Mouse (Mus musculus) urinary bladder, adult 18-20 months (tissue): ENCODE measurements around the gene Snrnp25.

ENCODE experiments used
- DNase-seq, 2 experiments: peaks; one replicate each; pipeline ENCODE4 v3.0.0; 2022; ENCODE audit warnings: low spot score in 2 of 2, mixed read lengths in 2 of 2

Gene Snrnp25

GRCm38 (mm10) chr11:32224468-32225139, 19.4 kb downstream of the Snrnp25 start:
- peak; percentile 61 to 87 for DNase-seq

DNA sequence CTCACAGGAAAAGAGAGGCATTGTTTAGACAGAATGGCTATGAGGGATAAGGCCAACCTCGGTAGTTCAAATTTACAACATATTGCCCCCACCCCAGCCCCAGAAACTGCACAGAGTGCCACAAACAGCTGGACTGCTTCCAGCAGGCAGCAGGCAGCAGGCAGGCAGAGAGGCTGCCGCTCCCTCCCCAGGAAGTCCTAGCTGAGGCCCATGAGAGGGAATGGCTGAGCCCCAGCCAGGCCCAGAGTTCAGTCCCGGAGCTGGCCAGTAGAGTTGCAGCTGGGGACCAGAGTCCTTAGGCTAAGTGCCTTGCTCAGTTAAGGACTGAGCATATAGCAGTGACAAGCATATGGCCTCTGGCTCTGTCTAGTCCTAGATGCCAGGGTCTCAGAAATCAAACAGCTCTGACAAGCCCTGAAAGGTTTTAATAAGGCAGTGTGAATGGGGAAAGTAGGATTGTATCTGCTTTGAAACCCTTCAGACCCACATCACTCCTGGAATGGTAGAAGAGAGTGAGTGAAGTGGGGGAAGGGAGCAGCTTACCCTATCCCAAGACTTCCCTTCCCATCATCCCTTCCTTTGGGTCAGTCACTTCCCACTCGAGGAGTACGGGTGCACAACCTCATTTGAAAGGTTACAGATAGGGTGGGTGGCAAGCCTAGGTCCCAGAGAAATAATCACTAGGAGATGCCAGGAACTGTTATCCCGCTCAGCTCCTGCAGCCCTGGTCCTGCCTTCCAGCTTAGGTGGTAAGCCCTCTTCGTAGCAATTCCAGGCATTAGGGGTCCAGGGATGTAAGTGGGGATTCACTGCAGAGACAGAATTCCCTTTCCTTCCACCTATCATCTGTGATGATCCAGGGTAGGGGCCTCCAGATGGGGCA, 20.2 kb downstream of the Snrnp25 start:
- DNase-seq = no peak

- DNase-seq = peak; percentile 72 to 81
Measured at GRCm38 (mm10) chr11:32226124-32226871, 21.1 kb downstream of the Snrnp25 start, which contains the start of gene Mpg. Gene Mpg (plus strand): TSS chr11:32226505.

GRCm38 (mm10) chr11:32227041-32227440, 21.8 kb downstream of the Snrnp25 start:
- no peak for DNase-seq

GRCm38 (mm10) chr11:32227555-32227954, 22.3 kb downstream of the Snrnp25 start:
- no peak for DNase-seq

DNA sequence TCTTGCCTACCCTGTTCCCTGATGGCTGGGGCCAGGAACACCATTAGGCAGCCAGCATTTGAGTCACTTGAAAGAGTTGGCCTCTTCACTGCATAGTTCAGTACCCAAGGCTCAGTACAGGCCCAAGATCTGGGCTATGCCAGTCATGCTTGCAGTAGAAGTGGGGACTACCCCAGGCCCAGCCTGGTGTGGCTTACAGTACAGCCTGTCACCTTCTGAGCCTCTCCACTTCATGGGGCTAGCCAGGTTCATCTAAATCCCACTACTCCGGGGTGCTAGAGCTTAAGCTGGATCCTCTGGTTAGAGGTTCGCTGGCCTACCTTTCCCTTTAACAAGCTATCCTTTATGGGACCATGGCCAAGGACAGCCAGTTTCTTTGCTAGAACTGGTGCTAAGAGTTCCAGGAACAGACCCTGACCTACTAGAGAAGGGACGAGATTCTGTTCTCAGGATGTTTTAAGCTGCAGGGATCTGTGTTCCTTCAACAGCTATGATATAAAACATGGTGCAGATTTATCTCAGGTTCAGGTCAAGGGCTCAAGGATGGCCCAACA, 23.2 kb downstream of the Snrnp25 start:
- no peak for DNase-seq

- no peak for DNase-seq
Measured at GRCm38 (mm10) chr11:32230220-32230619, 25.0 kb downstream of the Snrnp25 start.

DNA sequence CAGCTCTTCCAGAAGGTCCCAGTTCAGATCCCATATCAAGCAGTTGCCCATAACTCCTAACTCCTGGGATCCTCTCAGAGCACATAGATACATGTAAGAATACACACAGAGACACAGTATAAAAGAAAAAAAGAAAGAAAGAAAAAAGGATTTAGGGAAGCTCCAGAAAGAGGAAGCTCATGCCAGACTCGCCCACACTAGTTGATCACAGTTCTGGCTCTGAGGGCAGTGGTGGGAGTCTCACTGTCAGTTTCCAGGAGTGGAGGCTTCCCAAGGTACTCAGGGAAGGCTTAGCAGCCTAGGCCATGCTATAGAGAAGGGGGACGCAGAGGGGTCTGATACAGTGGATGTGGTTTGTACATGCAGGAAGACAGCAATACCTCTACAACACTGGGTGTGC, 25.9 kb downstream of the Snrnp25 start:
- no peak for DNase-seq

- no peak for DNase-seq
Measured at GRCm38 (mm10) chr11:32232848-32233247, 27.6 kb downstream of the Snrnp25 start.

GRCm38 (mm10) chr11:32233895-32234294, 28.7 kb downstream of the Snrnp25 start:
- no peak for DNase-seq

DNA sequence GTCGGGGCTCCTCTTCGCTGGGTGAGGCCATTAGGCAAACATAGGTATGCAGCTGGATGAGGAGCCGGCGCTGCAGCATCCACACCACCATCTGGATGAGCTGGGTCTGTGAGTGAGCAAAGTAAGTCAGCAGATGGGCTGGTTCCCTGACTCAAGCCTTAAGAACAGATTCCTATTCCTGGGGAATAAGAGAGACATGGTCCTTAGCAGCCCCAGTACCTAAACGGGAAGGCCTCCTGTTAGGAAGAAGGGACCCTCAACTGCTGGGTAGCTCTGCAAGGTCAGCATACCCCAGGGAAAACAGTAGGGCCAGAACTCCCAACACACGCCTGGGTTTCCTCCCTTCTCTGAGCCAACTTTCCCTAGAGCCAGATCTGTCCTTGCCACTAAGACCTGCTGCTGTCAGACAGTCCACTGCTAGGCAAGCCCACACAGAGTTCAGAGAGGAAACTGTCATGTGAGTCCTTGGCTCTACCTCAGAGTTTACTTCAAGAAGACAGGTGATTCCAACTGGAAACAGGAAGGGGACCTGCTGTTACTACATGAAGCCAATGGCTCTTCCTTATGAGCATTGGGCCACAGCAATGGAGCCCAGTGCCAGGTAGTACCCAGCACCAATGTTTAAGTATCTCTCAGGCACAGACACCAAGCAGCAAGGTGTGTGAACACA, 29.7 kb downstream of the Snrnp25 start:
- DNase-seq = no peak

DNA sequence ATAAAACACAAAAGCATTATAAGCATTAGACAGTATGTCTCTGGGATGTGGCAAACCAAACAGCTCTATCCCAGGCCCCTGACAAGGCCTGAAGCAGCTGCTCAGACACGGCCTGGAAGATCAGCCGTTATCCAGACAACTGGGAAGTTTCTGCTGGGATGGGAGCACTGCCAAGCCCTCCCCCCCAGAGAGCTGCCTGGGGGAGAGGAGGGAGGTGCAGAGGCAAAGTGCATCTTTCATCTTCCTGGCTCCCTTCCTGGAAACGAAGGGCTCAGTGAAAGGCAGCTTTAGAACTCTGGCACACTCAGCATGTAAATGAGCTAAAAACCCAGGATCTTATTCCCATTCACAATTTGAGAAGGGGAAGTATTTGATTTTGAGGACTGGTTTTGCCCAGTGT, 30.4 kb downstream of the Snrnp25 start:
- peak in 1 of 2 experiments; percentile 40 for DNase-seq

DNA sequence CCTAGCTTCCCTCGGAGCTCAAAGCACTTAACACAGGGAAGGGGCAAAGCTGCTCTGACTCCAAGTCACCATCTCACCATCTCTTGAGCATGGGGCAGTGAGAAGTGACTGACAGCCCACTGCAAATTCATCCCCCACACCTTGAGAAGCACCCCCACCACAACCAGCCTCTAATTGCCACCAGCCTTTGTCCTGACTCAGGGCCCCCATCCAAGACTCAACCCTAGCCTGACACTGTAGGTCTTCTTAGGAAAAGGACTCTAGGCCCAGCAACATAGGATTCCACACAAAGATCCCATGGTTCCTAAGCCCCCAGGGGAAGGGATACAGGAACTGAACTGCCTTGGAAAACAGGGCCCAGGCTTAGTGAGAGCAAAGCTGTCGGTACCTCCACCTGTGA, 30.9 kb downstream of the Snrnp25 start:
- no peak for DNase-seq

GRCm38 (mm10) chr11:32236712-32237410, 31.6 kb downstream of the Snrnp25 start:
- DNase-seq = no peak

GRCm38 (mm10) chr11:32237411-32237795, 32.2 kb downstream of the Snrnp25 start:
- no peak for DNase-seq

GRCm38 (mm10) chr11:32238093-32238860, 33.1 kb downstream of the Snrnp25 start:
- DNase-seq = peak; percentile 36 to 70

GRCm38 (mm10) chr11:32241391-32241790, 36.2 kb downstream of the Snrnp25 start:
- DNase-seq = no peak

GRCm38 (mm10) chr11:32242209-32242608, 37.0 kb downstream of the Snrnp25 start:
- no peak for DNase-seq

DNA sequence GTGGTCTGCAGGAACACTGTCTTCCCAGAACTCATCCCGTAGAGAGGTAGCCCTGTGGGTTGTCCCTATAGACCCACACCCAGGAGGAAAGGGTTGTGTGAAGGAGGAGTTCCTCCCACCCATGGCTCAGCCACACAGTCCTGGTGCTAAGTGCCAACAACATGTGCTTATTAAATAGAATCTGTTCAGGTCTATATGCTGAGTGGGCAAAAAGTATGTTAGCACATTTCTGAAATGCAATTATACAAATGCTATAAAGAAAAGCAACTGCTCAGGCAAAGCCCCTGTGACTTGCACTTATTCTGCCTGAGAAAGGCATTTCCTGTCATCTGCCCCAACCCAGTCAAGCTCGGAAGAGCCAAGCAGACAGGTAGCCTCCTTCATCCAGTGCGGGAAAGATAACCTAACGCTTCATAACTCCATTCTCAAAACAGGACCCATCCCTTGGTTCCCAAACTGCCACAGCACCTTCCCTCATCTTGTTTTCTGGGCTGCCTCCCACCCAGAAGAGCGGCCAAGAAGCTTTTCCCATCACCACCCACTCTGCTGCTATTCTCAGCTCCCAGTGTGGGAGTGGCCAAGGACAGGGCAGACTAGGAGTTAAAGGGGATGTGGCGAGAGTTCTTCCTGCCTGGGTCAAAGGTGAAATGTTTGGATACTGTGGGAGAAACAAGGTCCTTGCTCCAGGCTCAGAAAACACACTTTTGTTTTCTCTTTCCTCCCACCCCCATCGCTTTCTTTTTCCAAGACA, 38.2 kb downstream of the Snrnp25 start:
- no peak for DNase-seq
